Mouse (Mus musculus): ENCODE results near the gene D17Wsu92e. TPM values are rescaled to one million over a fixed set of nuclear protein-coding genes. Genes with fewer than 3 reads are reported as not detected.
A peak's percentile ranks its signal among the peaks of the same experiment; 100 is the strongest.

D17Wsu92e gene
- polyA plus RNA-seq, 1 experiment from 2014 or later = 22.3 TPM

DNA sequence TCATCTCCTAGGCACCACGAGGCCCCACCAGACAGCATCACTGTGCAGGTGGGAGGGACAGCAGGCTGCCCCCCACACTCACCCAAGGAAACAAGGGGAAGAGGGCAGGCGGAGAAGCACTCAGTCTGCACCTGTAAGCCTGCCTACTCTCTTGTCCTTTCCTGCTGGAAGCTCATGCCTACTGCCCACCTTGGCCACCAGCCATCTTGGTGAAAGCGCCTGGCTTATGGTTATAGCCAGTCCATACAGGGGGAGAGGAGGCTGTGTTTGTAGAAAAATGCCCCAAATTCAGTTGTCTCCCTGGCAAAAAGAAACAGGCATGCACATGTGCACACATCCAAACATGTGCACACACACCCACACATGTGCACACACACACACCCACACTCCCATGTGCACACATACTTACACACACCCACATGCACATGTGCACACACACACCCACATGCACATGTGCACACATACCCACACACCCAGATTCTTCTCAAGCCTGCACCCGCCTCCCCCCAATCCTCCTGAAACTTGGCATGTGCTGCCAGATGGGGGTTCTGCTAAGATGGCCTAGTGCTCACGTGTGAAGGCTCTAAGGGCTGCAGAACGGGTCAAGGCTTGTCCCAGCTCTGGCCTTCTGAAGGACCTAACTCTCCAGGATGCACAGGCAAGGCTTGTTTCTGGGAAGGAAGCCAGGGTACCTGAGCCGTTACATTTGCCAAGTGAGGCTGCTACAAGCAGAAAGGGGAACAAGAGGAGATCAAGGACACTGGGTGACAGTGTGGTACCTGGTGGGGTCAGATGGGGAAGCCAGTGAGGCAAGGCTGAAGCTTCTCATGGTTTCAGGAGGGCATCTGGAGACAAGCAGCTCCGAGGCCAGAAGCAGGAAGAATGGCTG, 68.9 kb downstream of the D17Wsu92e start:
- no peaks in the 10 kb centered on the region for H3K36me3 ChIP-seq (ENCODE audit: control insufficient read depth, insufficient read depth, low read length)
- no peaks in the 10 kb centered on the region for H3K27me3 ChIP-seq (ENCODE audit: control insufficient read depth, insufficient read depth, low read length)
- H3K4me1 ChIP-seq (ENCODE audit: control insufficient read depth, insufficient read depth, low read length) = 0 out of 2 replicates have a peak, but pooled peaks cover 4% of the 10 kb centered on the region
- no peak overlapping the region for H3K27ac ChIP-seq (ENCODE audit: low read length)
- 78% methylated on average over 8 of the region's 8 CpGs for WGBS
- no peaks in the 10 kb centered on the region for H3K9me3 ChIP-seq (ENCODE audit: control insufficient read depth, low read depth, low read length)
- no peak overlapping the region for H3K4me3 ChIP-seq (ENCODE audit: low read depth, low read length)
- no peak overlapping the region for H3K4me2 ChIP-seq (replicated peaks; ENCODE audit: low read depth, low read length)
- ATAC-seq (ENCODE audit: insufficient number of reproducible peaks, insufficient read depth, low FRiP score, low read depth) = no peak; the same call in 1 of the 2 replicates
- no peak overlapping the region for H3K9ac ChIP-seq (replicated peaks; ENCODE audit: low read depth, low read length)

DNA sequence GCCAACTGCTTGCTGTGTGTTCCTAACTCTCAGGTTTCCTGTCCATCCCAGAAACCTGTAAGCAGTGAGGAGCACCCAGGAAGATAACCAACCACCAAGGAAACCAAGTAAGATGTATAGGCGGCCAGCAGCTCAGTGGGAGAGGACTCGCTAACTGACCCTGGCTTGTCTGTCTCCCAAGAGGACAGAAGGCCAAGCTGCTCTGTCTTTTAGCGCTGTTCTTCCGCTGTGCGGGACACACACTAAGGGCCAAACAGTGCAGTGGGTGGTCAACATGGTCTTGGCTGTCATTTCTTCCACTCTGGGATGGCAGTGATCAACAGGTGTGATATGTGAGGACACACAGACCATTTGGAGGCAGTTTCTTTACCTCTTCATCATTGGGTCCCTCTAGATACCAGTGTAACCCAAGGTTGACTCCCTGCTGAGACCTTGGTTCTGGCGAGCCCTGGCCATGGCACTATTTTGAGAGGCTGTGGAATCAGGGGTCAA, 70.0 kb downstream of the D17Wsu92e start:
- 85% methylated on average over 6 of the region's 6 CpGs for WGBS
- 0 out of 2 replicates have a peak, but pooled peaks cover 4% of the 10 kb centered on the region for H3K4me1 ChIP-seq (ENCODE audit: control insufficient read depth, insufficient read depth, low read length)
- no peaks in the 10 kb centered on the region for H3K27me3 ChIP-seq (ENCODE audit: control insufficient read depth, insufficient read depth, low read length)
- ATAC-seq (ENCODE audit: insufficient number of reproducible peaks, insufficient read depth, low FRiP score, low read depth) = no peak
- no peak overlapping the region for H3K4me2 ChIP-seq (replicated peaks; ENCODE audit: low read depth, low read length)
- H3K4me3 ChIP-seq (ENCODE audit: low read depth, low read length) = no peak overlapping the region
- H3K9ac ChIP-seq (replicated peaks; ENCODE audit: low read depth, low read length) = no peak overlapping the region
- no peaks in the 10 kb centered on the region for H3K36me3 ChIP-seq (ENCODE audit: control insufficient read depth, insufficient read depth, low read length)
- no peaks in the 10 kb centered on the region for H3K9me3 ChIP-seq (ENCODE audit: control insufficient read depth, low read depth, low read length)
- H3K27ac ChIP-seq (ENCODE audit: low read length) = no peak overlapping the region

DNA sequence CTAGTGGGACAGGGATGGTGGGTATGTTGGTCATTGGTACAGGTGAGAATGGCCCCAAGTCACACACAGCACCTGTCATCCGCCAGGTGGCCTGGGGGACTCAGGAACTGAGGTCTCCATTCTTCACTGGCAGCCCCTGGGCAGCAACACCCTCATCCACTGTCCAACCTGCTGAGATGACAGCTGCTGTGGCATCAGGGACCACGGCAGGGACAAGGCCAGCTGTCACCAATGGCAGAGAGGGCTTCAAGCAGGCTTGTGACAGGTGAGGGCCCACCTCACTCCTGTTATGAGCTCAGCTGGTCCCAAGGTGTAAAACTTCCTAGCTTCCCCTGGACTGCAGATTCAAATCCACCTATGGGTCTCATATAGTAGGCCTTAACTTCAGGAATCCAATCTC, 72.3 kb downstream of the D17Wsu92e start:
- Histone ChIP-seq H3K4me2 (replicated peaks; ENCODE audit: low read depth, low read length) (no peak overlapping the region), H3K4me3 (ENCODE audit: low read depth, low read length) (no peak overlapping the region), H3K9me3 (ENCODE audit: control insufficient read depth, low read depth, low read length) (no peaks in the 10 kb centered on the region), H3K27me3 (ENCODE audit: control insufficient read depth, insufficient read depth, low read length) (no peaks in the 10 kb centered on the region), H3K4me1 (ENCODE audit: control insufficient read depth, insufficient read depth, low read length) (0 out of 2 replicates have a peak, but pooled peaks cover 4% of the 10 kb centered on the region), H3K27ac (ENCODE audit: low read length) (no peak overlapping the region), H3K9ac (replicated peaks; ENCODE audit: low read depth, low read length) (no peak overlapping the region), H3K36me3 (ENCODE audit: control insufficient read depth, insufficient read depth, low read length) (no peaks in the 10 kb centered on the region)
- 87% methylated on average over 2 of the region's 2 CpGs for WGBS
- no peak for ATAC-seq (ENCODE audit: insufficient number of reproducible peaks, insufficient read depth, low FRiP score, low read depth)

DNA sequence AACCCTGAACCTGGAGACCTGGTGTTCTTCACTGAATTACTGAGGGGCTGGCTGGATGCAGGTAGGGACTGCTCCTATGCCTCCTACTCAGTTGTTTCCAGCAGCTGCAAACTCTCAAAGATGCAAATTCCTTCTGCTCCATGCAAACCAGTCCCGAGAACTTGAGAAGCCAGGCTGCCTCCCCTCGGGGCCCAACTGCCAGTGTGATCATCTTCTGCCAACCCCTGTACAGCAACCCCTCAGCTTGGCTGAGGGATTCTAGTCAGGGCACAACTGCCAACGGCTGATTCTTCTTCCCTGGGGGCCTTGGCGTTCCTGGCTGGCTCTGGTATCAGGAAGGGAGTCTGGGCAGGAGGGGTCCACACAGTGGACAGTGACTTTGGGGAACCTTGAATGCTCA, 74.0 kb downstream of the D17Wsu92e start:
- H3K4me1 ChIP-seq (ENCODE audit: control insufficient read depth, insufficient read depth, low read length) = 0 out of 2 replicates have a peak, but pooled peaks cover 4% of the 10 kb centered on the region
- ATAC-seq (ENCODE audit: insufficient number of reproducible peaks, insufficient read depth, low FRiP score, low read depth) = no peak
- H3K4me3 ChIP-seq (ENCODE audit: low read depth, low read length) = no peak overlapping the region
- no peaks in the 10 kb centered on the region for H3K27me3 ChIP-seq (ENCODE audit: control insufficient read depth, insufficient read depth, low read length)
- WGBS = 43% methylated on average over 4 of the region's 4 CpGs
- H3K9me3 ChIP-seq (ENCODE audit: control insufficient read depth, low read depth, low read length) = no peaks in the 10 kb centered on the region
- H3K27ac ChIP-seq (ENCODE audit: low read length) = no peak overlapping the region
- H3K36me3 ChIP-seq (ENCODE audit: control insufficient read depth, insufficient read depth, low read length) = no peaks in the 10 kb centered on the region
- no peak overlapping the region for H3K9ac ChIP-seq (replicated peaks; ENCODE audit: low read depth, low read length)
- H3K4me2 ChIP-seq (replicated peaks; ENCODE audit: low read depth, low read length) = no peak overlapping the region

DNA sequence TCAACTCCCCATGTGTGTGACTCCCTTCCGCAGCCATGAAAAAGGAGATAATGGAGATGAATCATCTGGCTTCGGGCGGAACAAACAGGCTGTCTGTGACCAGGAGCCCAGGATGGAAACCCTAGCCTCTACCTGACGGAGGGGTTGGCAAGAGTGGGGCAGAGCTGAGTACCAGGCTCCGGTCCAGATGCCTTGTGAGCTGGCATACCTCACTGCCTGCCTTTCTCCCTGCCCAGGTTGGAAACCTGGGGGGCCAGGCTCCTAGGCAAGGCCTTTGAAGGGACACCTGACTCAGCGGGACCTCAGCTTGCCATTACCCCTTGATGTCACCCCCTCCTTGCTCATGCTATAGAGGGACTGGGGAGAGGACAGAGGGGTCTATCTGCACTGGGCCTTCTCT, 79.5 kb downstream of the D17Wsu92e start:
- no peaks in the 10 kb centered on the region for H3K27me3 ChIP-seq (ENCODE audit: control insufficient read depth, insufficient read depth, low read length)
- WGBS = 87% methylated on average over 6 of the region's 6 CpGs
- H3K4me2 ChIP-seq (replicated peaks; ENCODE audit: low read depth, low read length) = no peak overlapping the region
- H3K9ac ChIP-seq (replicated peaks; ENCODE audit: low read depth, low read length) = no peak overlapping the region
- no peak overlapping the region for H3K4me3 ChIP-seq (ENCODE audit: low read depth, low read length)
- H3K9me3 ChIP-seq (ENCODE audit: control insufficient read depth, low read depth, low read length) = no peaks in the 10 kb centered on the region
- no peaks in the 10 kb centered on the region for H3K36me3 ChIP-seq (ENCODE audit: control insufficient read depth, insufficient read depth, low read length)
- no peak overlapping the region for H3K27ac ChIP-seq (ENCODE audit: low read length)
- H3K4me1 ChIP-seq (ENCODE audit: control insufficient read depth, insufficient read depth, low read length) = no peaks in the 10 kb centered on the region
- no peak for ATAC-seq (ENCODE audit: insufficient number of reproducible peaks, insufficient read depth, low FRiP score, low read depth)

DNA sequence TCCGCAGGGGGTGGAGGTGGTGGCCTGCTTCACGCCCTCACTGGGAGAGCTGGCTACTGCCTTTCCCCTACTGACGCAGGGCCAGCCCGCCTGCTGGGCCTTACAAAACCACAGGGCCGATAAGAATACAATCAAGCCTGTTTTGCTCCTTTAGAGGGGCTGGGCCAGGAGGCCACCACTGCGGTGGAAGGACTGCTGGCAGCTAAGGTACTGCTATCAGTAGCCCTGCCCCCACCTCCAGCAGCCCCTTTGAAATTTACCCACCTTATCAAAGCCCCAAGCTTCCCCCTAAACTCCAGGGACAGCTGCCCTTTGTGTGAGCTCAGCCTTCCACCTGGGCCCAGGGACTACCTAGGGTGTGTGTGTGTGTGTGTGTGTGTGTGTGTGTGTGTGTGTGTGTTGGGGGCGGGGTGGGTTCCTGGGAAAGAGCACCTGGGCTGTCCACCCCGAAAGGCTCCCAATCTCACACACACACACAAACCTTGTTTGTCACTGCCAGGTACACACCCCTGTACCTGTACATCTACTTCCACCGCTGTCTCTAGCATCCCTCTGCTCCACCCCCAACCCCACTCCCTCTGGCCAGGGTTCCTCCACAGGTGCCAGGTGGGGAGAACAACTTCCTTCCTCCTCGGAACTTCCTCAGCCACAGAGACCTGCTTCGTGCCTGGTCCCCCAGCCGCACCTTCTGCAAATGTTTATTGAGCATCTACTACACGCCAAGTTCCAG, 85.9 kb downstream of the D17Wsu92e start:
- Histone ChIP-seq H3K4me2 (replicated peaks; ENCODE audit: low read depth, low read length) (no peak overlapping the region), H3K27me3 (ENCODE audit: control insufficient read depth, insufficient read depth, low read length) (no peaks in the 10 kb centered on the region), H3K9ac (replicated peaks; ENCODE audit: low read depth, low read length) (no peak overlapping the region), H3K27ac (ENCODE audit: low read length) (peak overlapping the region; percentile 63; the same call in 1 of the 2 replicates), H3K4me3 (ENCODE audit: low read depth, low read length) (no peak overlapping the region), H3K36me3 (ENCODE audit: control insufficient read depth, insufficient read depth, low read length) (no peaks in the 10 kb centered on the region), H3K9me3 (ENCODE audit: control insufficient read depth, low read depth, low read length) (no peaks in the 10 kb centered on the region; the same call in 1 of the 2 replicates), H3K4me1 (ENCODE audit: control insufficient read depth, insufficient read depth, low read length) (peaks cover 5% of the 10 kb centered on the region; the same call in 1 of the 2 replicates)
- 20% methylated on average over 13 of the region's 13 CpGs for WGBS
- peak; percentile 87 for ATAC-seq (ENCODE audit: insufficient number of reproducible peaks, insufficient read depth, low FRiP score, low read depth)

DNA sequence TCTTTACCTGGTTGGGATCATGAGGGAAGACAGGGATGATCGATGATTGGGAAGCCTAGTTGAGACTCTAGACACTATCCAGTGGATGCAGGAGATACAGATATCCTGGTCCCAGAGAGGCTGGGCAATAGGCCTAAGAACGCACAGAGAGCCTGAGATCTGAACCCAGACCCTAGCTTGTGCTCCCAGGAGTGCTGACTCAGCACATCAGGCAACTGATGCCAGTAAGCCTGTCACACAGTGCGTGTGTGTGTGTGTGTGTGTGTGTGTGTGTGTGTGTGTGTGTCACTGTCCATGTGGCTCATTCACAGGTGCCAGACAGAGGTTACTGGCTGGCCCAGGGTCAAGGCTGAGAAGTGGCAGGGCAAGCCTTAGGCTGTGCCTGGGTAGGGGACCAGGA, 87.8 kb downstream of the D17Wsu92e start:
- no peak for ATAC-seq (ENCODE audit: insufficient number of reproducible peaks, insufficient read depth, low FRiP score, low read depth)
- Histone ChIP-seq H3K9ac (replicated peaks; ENCODE audit: low read depth, low read length) (no peak overlapping the region), H3K9me3 (ENCODE audit: control insufficient read depth, low read depth, low read length) (no peaks in the 10 kb centered on the region; the same call in 1 of the 2 replicates), H3K4me1 (ENCODE audit: control insufficient read depth, insufficient read depth, low read length) (peaks cover 5% of the 10 kb centered on the region; the same call in 1 of the 2 replicates), H3K4me2 (replicated peaks; ENCODE audit: low read depth, low read length) (no peak overlapping the region), H3K27me3 (ENCODE audit: control insufficient read depth, insufficient read depth, low read length) (no peaks in the 10 kb centered on the region), H3K27ac (ENCODE audit: low read length) (no peak overlapping the region), H3K36me3 (ENCODE audit: control insufficient read depth, insufficient read depth, low read length) (no peaks in the 10 kb centered on the region), H3K4me3 (ENCODE audit: low read depth, low read length) (no peak overlapping the region)
- WGBS = 82% methylated on average over 3 of the region's 3 CpGs

DNA sequence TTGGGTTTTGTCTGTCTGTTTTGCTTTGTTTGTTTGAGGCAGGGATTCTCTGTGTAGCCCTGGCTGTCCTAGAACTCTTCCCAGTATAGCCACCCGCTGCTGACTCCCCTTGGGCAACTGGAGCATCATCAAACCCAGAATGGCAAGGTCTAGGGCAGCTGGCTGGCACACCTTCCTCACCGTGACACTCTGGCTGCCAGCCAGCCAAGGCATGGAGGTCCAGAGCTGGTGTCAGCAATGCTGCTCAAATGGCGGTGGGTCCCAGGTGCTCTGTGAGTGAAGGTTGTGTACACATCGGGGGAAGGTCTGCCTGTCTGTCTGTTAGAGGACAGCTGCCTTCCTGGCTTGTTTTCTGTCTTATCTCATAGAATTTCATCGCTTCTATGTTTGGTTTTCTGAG, 88.3 kb downstream of the D17Wsu92e start:
- 53% methylated on average over 5 of the region's 5 CpGs for WGBS
- no peak overlapping the region for H3K4me3 ChIP-seq (ENCODE audit: low read depth, low read length)
- no peaks in the 10 kb centered on the region; the same call in 1 of the 2 replicates for H3K9me3 ChIP-seq (ENCODE audit: control insufficient read depth, low read depth, low read length)
- no peaks in the 10 kb centered on the region for H3K27me3 ChIP-seq (ENCODE audit: control insufficient read depth, insufficient read depth, low read length)
- no peak overlapping the region for H3K4me2 ChIP-seq (replicated peaks; ENCODE audit: low read depth, low read length)
- no peaks in the 10 kb centered on the region for H3K36me3 ChIP-seq (ENCODE audit: control insufficient read depth, insufficient read depth, low read length)
- no peak overlapping the region for H3K9ac ChIP-seq (replicated peaks; ENCODE audit: low read depth, low read length)
- H3K27ac ChIP-seq (ENCODE audit: low read length) = no peak overlapping the region
- peaks cover 5% of the 10 kb centered on the region; the same call in 1 of the 2 replicates for H3K4me1 ChIP-seq (ENCODE audit: control insufficient read depth, insufficient read depth, low read length)
- no peak for ATAC-seq (ENCODE audit: insufficient number of reproducible peaks, insufficient read depth, low FRiP score, low read depth)
